Mouse (Mus musculus) liver, adult 2 months (tissue): ENCODE results near the gene Glrx2. TPM values are rescaled to one million over a fixed set of nuclear protein-coding genes. Genes with fewer than 3 reads are reported as not detected.

Source experiments
- DNase-seq: peaks from one replicate; pipeline ENCODE4 v3.0.0-alpha.2; 2011; ENCODE audit warnings: low read depth, low spot score; ENCODE audit errors: extremely low read depth
- H3K27ac ChIP-seq: fragments of 200-500 bp; replicated peaks from 2 replicates; pipeline ENCODE4 v1.5.1; 2012; ENCODE audit warnings: low read depth, mild to moderate bottlenecking, control low read depth, inconsistent platforms, low read length; ENCODE audit not compliant: insufficient read depth
- H3K27me3 ChIP-seq: fragments of 200-500 bp; 2 replicates; pipeline ENCODE4 v1.6.1; 2012; ENCODE audit warnings: mild to moderate bottlenecking, moderate library complexity, low read length, inconsistent platforms; ENCODE audit not compliant: control insufficient read depth, insufficient read depth
- H3K36me3 ChIP-seq: fragments of 200-500 bp; 2 replicates; pipeline ENCODE4 v1.6.1; 2012; ENCODE audit warnings: low read length, inconsistent platforms; ENCODE audit not compliant: control insufficient read depth, insufficient read depth
- H3K4me1 ChIP-seq: fragments of 200-500 bp; 2 replicates; pipeline ENCODE4 v1.6.1; 2011; ENCODE audit warnings: low read length; ENCODE audit not compliant: control insufficient read depth, insufficient read depth
- H3K4me3 ChIP-seq: fragments of 200-500 bp; 2 replicates; pipeline ENCODE4 v1.5.1; 2011; ENCODE audit warnings: low read depth, mild to moderate bottlenecking, control low read depth, low read length, moderate library complexity; ENCODE audit not compliant: insufficient read depth
- H3K79me2 ChIP-seq: fragments of 200-500 bp; 2 replicates; pipeline ENCODE4 v1.6.1; 2012; ENCODE audit warnings: inconsistent platforms, mild to moderate bottlenecking, low read length, moderate library complexity; ENCODE audit not compliant: control insufficient read depth, insufficient read depth
- H3K9ac ChIP-seq: fragments of 200-500 bp; 2 replicates; pipeline ENCODE4 v1.6.1; 2012; ENCODE audit warnings: low read depth, mild to moderate bottlenecking, control low read depth, inconsistent platforms, low read length
- CTCF ChIP-seq: fragments of 200-500 bp; IDR thresholded peaks from 2 replicates; pipeline ENCODE4 v1.5.1; 2011; ENCODE audit warnings: low read depth, low read length, control low read depth
- POLR2A ChIP-seq: fragments of 200-500 bp; IDR thresholded peaks from 2 replicates; pipeline ENCODE4 v1.6.1; 2011; ENCODE audit warnings: low read length, control low read depth; ENCODE audit not compliant: insufficient read depth; ENCODE audit errors: extremely low read depth
- whole genome bisulfite sequencing: fragments of 180-500 bp; shearing (Covaris S2); methylation state at CpG from one replicate; pipeline ENCODE4 v1.1.7; 2018; 5-methylcytosine and 5-hydroxymethylcytosine counted together
- polyA plus RNA-seq: library from polyadenylated mRNA; depleted of rRNA; stranded (reverse); fragments of >200 nt; gene quantifications from 2 replicates; pipeline ENCODE4 v1.2.3, GENCODE M21; 2012
- total RNA-seq: library from RNA; depleted of rRNA; stranded (reverse); fragments of >200 nt; gene quantifications from 2 replicates; pipeline ENCODE4 v1.2.3, GENCODE M21; 2014

Glrx2 gene
- total and polyA plus RNA-seq, 2 experiments: 12.6 to 21.7 TPM

GRCm38 (mm10) chr1:143727701-143728445 is 11.7 kb downstream of the Glrx2 start:
- no peak overlapping the region for H3K4me3 ChIP-seq
- DNase-seq: no peak
- H3K27ac ChIP-seq: no peak overlapping the region
- H3K4me1 ChIP-seq: no peaks in the 10 kb centered on the region
- no peaks in the 10 kb centered on the region for H3K79me2 ChIP-seq
- no peaks in the 10 kb centered on the region for H3K27me3 ChIP-seq
- 47% methylated on average over 9 of the region's 9 CpGs for WGBS
- H3K9ac ChIP-seq: no peak overlapping the region
- TF ChIP-seq CTCF (no peak), POLR2A (no peak)
- H3K36me3 ChIP-seq: no peaks in the 10 kb centered on the region

GRCm38 (mm10) chr1:143730899-143731298 is 14.8 kb downstream of the Glrx2 start:
- no peak overlapping the region for H3K27ac ChIP-seq
- 76% methylated on average over 2 of the region's 2 CpGs for WGBS
- no peaks in the 10 kb centered on the region for H3K4me1 ChIP-seq
- TF ChIP-seq POLR2A (no peak), CTCF (peak; percentile 45; the same call in 1 of the 2 replicates)
- no peak overlapping the region for H3K4me3 ChIP-seq
- H3K27me3 ChIP-seq: no peaks in the 10 kb centered on the region
- no peak overlapping the region for H3K9ac ChIP-seq
- no peaks in the 10 kb centered on the region for H3K36me3 ChIP-seq
- DNase-seq: peak; percentile 20
- H3K79me2 ChIP-seq: no peaks in the 10 kb centered on the region

- Histone ChIP-seq H3K36me3 (no peaks in the 10 kb centered on the region), H3K4me3 (no peak overlapping the region), H3K79me2 (no peaks in the 10 kb centered on the region), H3K4me1 (no peaks in the 10 kb centered on the region), H3K9ac (no peak overlapping the region), H3K27me3 (no peaks in the 10 kb centered on the region), H3K27ac (no peak overlapping the region)
- DNase-seq: no peak
- 70% methylated on average over 4 of the region's 4 CpGs for WGBS
- TF ChIP-seq CTCF (no peak), POLR2A (no peak)
These were observed 15.6 kb downstream of the Glrx2 start for GRCm38 (mm10) chr1:143731691-143732090.

- H3K36me3 ChIP-seq: no peaks in the 10 kb centered on the region
- no peaks in the 10 kb centered on the region for H3K27me3 ChIP-seq
- WGBS: 87% methylated on average over 5 of the region's 5 CpGs
- TF ChIP-seq CTCF (no peak), POLR2A (no peak)
- H3K79me2 ChIP-seq: no peaks in the 10 kb centered on the region
- no peak overlapping the region for H3K27ac ChIP-seq
- H3K9ac ChIP-seq: no peak overlapping the region
- DNase-seq: no peak
- peaks cover 2% of the 10 kb centered on the region; the same call in 1 of the 2 replicates for H3K4me1 ChIP-seq
- no peak overlapping the region for H3K4me3 ChIP-seq
These were observed 17.8 kb downstream of the Glrx2 start for GRCm38 (mm10) chr1:143733914-143734410.

GRCm38 (mm10) chr1:143738811-143739210 is 22.7 kb downstream of the Glrx2 start:
- no peak for DNase-seq
- 15% methylated on average over 11 of the region's 11 CpGs for WGBS

More at GRCm38 (mm10) chr1:143738811-143739210, 22.7 kb downstream of the Glrx2 start:
- Histone ChIP-seq H3K36me3 (peaks cover 11% of the 10 kb centered on the region; the same call in 1 of the 2 replicates), H3K4me3 (peak overlapping the region; percentile 93), H3K9ac (peak overlapping the region; percentile 48; the same call in 1 of the 2 replicates), H3K4me1 (peaks cover 5% of the 10 kb centered on the region; the same call in 1 of the 2 replicates), H3K27ac (no peak overlapping the region), H3K79me2 (no peaks in the 10 kb centered on the region), H3K27me3 (no peaks in the 10 kb centered on the region)
- TF ChIP-seq CTCF: no peak
- no peak for TF ChIP-seq POLR2A
